In the genomic region with DNA sequence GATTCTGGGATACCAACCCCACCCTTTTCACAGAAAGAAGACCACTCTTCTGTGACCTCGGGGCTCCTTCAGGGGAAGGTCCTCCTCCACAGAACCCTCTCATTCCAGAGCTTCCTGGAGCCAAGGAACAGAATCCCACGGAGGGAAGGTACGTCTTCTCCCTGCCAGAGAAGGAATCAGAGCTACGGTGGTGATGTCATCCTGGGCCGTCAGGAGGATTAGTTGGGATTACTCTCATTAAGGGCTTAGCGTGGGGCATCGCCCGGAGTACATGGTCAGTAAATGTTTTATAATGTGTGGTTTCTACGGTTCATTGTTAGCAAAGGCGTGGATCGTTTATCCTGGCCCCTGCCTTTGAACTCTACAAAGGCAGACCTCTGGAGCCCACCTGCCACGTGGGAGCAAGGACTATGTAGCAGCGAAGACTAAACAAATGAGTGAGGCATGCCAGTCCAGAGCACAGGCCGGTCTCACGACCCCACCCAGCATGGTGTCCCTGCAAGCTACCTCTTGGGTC, we compare ENCODE assay signal across 29 mouse cellular contexts.
DNase-seq lines count a peak whose midpoint lies in the region; ATAC-seq and TF ChIP-seq lines count a peak whose summit lies in the region.
"Had no signal": no experiment of that assay in that cellular context is flagged by ENCODE, and none has a peak within 500 bp of the region (broad histone marks: within the 10 kb centered on the region; RNA-seq: fewer than 3 reads in every experiment).

No protein-coding gene starts in this region.

- H3K4me3 ChIP-seq in forebrain, embryonic 10.5 days, result no peak overlapping the region
- no peak overlapping the region for H3K4me3 ChIP-seq in forebrain, embryonic 14.5 days (ENCODE audit: low read depth, low read length)
- H3K4me3 ChIP-seq in lung, adult 2 months (replicated peaks; ENCODE audit: extremely low read depth, low read depth, low read length), result no peak overlapping the region
- H3K4me3 ChIP-seq: embryonic facial prominence, embryonic 12.5 days; erythroblast, embryonic 14.5 days; forebrain, embryonic 13.5 days; gastrocnemius, adult 2 months; heart, embryonic 12.5 days; heart, embryonic 15.5 days; hindbrain, embryonic 10.5 days; hindbrain, embryonic 13.5 days had no signal

- no peak overlapping the region for H3K4me2 ChIP-seq in forebrain, embryonic 14.5 days (ENCODE audit: low read length)
- H3K4me2 ChIP-seq: embryonic facial prominence, embryonic 12.5 days; forebrain, embryonic 13.5 days; heart, embryonic 12.5 days; heart, embryonic 15.5 days; hindbrain, embryonic 13.5 days had no signal

- no peak for ATAC-seq in forebrain, embryonic 14.5 days
- ATAC-seq: activated CD4-positive, CD25-positive, alpha-beta regulatory T cell, adult 4 months; forebrain, embryonic 13.5 days; forebrain, postnatal 0 days; hindbrain, embryonic 16.5 days had no signal

- no peak for TF ChIP-seq POLR2A in brain, embryonic 14.5 days (IDR thresholded peaks at IDR 0.05; ENCODE audit: borderline replicate concordance, extremely low read depth, insufficient read depth, insufficient read length, poor library complexity, severe bottlenecking)
- no peak for TF ChIP-seq POLR2A in lung, adult 2 months (IDR thresholded peaks at IDR 0.05; ENCODE audit: borderline replicate concordance, extremely low read depth, low read depth, low read length)

- peaks cover 46% of the 10 kb centered on the region for H3K4me1 ChIP-seq in forebrain, embryonic 10.5 days
- H3K4me1 ChIP-seq in forebrain, embryonic 14.5 days (ENCODE audit: control insufficient read depth, insufficient read depth, low read length), result no peaks in the 10 kb centered on the region
- no peaks in the 10 kb centered on the region for H3K4me1 ChIP-seq in lung, adult 2 months (ENCODE audit: control insufficient read depth, insufficient read depth, low read length)
- H3K4me1 ChIP-seq: heart, embryonic 12.5 days; heart, embryonic 15.5 days had no signal

- no peak for DNase-seq in forebrain, embryonic 10.5 days (ENCODE audit: extremely low spot score, low spot score)
- no peak for DNase-seq in forebrain, embryonic 14.5 days (ENCODE audit: low spot score)
- DNase-seq in retina, adult 2 months (ENCODE audit: low read depth, low spot score), result peak; percentile 70
- DNase-seq in retina, embryonic 14.5 days (ENCODE audit: low spot score), result no peak
- DNase-seq in brain, embryonic 14.5 days (ENCODE audit: low read depth), result peak; percentile 37
- DNase-seq in retina, postnatal 7 days (ENCODE audit: low read depth, low spot score), result peak; percentile 64
- no peak for DNase-seq in lung, adult 2 months
- DNase-seq: adrenal gland, adult 8-10 months; adrenal gland, postnatal 25 days; B cell, adult 2 months; cerebellum, adult 18-20 months; cerebellum, adult 9-10 months; cerebellum, postnatal 14 days; forebrain, postnatal 0 days; gastrocnemius, adult 2 months; gastrocnemius, postnatal 14 days; heart, adult 18-20 months; heart, postnatal 10 days; heart, postnatal 36 days had no signal

- peaks cover 66% of the 10 kb centered on the region for H3K27me3 ChIP-seq in forebrain, embryonic 10.5 days (ENCODE audit: poor library complexity, severe bottlenecking)
- H3K27me3 ChIP-seq in forebrain, embryonic 14.5 days (replicated peaks; ENCODE audit: control insufficient read depth, insufficient read depth, low read length), result no peaks in the 10 kb centered on the region

- H3K9me3 ChIP-seq in forebrain, embryonic 10.5 days, result peaks cover 14% of the 10 kb centered on the region; the same call in 1 of the 2 replicates
- no peaks in the 10 kb centered on the region; the same call in 1 of the 2 replicates for H3K9me3 ChIP-seq in forebrain, embryonic 14.5 days (replicated peaks; ENCODE audit: control insufficient read depth, low read length)
- H3K9me3 ChIP-seq: embryonic facial prominence, embryonic 12.5 days; heart, embryonic 15.5 days had no signal

- 24% methylated on average over 15 of the region's 15 CpGs for WGBS in forebrain, embryonic 10.5 days
- 13% methylated on average over 15 of the region's 15 CpGs for WGBS in forebrain, embryonic 14.5 days
- WGBS in lung, adult 2 months, result 65% methylated on average over 15 of the region's 15 CpGs

- TF ChIP-seq CTCF in brain, embryonic 14.5 days (IDR thresholded peaks at IDR 0.05; ENCODE audit: borderline replicate concordance, extremely low read depth, insufficient read depth, insufficient read length), result no peak
- TF ChIP-seq CTCF in lung, adult 2 months (IDR thresholded peaks at IDR 0.05; ENCODE audit: insufficient read depth, low read length), result no peak

- no peak overlapping the region for H3K9ac ChIP-seq in forebrain, embryonic 14.5 days (ENCODE audit: low read length)
- H3K9ac ChIP-seq: embryonic facial prominence, embryonic 12.5 days; forebrain, embryonic 13.5 days; forebrain, postnatal 0 days; heart, embryonic 12.5 days; heart, embryonic 15.5 days; hindbrain, embryonic 13.5 days had no signal

- H3K27ac ChIP-seq in forebrain, embryonic 10.5 days, result peak overlapping the region; percentile 68
- H3K27ac ChIP-seq in forebrain, embryonic 14.5 days (ENCODE audit: low read depth, low read length), result no peak overlapping the region
- H3K27ac ChIP-seq: embryonic facial prominence, embryonic 12.5 days; forebrain, embryonic 13.5 days; gastrocnemius, adult 2 months; heart, embryonic 15.5 days; hindbrain, embryonic 13.5 days had no signal

- no peaks in the 10 kb centered on the region for H3K36me3 ChIP-seq in forebrain, embryonic 10.5 days (replicated peaks)
- no peaks in the 10 kb centered on the region for H3K36me3 ChIP-seq in forebrain, embryonic 14.5 days (ENCODE audit: control insufficient read depth, insufficient read depth, low read length)
- H3K36me3 ChIP-seq: embryonic facial prominence, embryonic 12.5 days; G1E; heart, embryonic 12.5 days; heart, embryonic 15.5 days; hindbrain, embryonic 10.5 days; hindbrain, embryonic 13.5 days had no signal

Comparison
In these comparisons a context has a peak if more than half of its experiments do, and no peak if none do; other contexts are left out.
1. DNase-seq: peak in retina, adult 2 months (single experiment), brain, embryonic 14.5 days (single experiment) and retina, postnatal 7 days (single experiment); none in forebrain, embryonic 10.5 days (single experiment), forebrain, embryonic 14.5 days (single experiment), retina, embryonic 14.5 days (single experiment) and lung, adult 2 months (single experiment).